Mouse (Mus musculus): ENCODE results near the gene Mrps35.
A peak's percentile ranks its signal among the peaks of the same experiment; 100 is the strongest.

The Mrps35 gene

GRCm38 (mm10) chr6:147042291-147043290 lies at the start of gene Mrps35:
Gene Mrps35, plus strand, starts transcription at chr6:147042764.
- peak; percentile 84 for DNase-seq (ENCODE audit: low spot score)

DNA sequence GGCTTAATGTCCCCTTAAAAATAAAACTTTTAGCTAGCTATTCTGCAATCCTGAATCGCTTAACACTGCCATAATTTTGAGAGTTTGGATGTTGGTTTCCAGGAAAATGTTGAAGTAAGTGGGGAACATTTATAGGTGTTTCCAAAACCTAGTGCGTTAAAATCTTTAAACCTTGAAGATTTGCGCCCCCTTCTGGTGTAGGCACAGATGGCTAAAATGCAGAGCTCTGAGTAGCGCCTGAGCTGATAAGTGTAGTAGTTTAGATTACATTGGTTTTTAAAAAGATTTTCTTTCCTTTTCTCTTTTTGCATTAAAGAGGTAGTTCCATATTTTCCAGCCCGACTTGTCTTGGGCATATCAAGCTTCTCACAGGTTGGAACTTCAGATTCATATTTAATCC lies 48.3 kb upstream of the Mrps35 start:
- peak; percentile 41 for DNase-seq (ENCODE audit: low spot score)

GRCm38 (mm10) chr6:146995391-146995790 lies 47.2 kb upstream of the Mrps35 start:
- DNase-seq (ENCODE audit: low spot score) = no peak

- DNase-seq (ENCODE audit: low spot score) = no peak
Observed at GRCm38 (mm10) chr6:146995878-146996277, 46.7 kb upstream of the Mrps35 start.

- no peak for DNase-seq (ENCODE audit: low spot score)
Observed at GRCm38 (mm10) chr6:146997006-146997405, 45.6 kb upstream of the Mrps35 start.

DNA sequence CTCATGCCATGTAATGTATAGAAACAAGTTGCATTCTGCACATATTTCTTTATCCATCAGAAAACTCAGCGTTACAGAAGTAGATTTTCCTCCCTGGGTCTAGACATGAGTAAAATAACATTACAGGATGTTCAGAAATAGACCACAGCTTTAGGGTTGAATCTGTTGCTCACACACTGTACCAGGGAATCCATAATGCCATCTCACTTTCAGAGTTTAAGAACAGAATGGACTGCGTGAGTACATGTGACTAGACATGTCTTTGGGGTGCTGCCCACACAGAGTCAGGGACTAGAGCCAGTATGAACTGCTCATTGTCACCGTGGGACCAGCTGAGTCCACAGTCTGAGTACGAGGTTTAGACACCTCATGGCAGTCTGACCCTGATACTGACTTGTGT lies 43.9 kb upstream of the Mrps35 start:
- DNase-seq (ENCODE audit: low spot score) = no peak

GRCm38 (mm10) chr6:146999302-146999701 lies 43.3 kb upstream of the Mrps35 start:
- no peak for DNase-seq (ENCODE audit: low spot score)

GRCm38 (mm10) chr6:146999755-147000154 lies 42.8 kb upstream of the Mrps35 start:
- no peak for DNase-seq (ENCODE audit: low spot score)

GRCm38 (mm10) chr6:147008148-147008547 lies 34.4 kb upstream of the Mrps35 start:
- peak; percentile 47 for DNase-seq (ENCODE audit: low spot score)

DNA sequence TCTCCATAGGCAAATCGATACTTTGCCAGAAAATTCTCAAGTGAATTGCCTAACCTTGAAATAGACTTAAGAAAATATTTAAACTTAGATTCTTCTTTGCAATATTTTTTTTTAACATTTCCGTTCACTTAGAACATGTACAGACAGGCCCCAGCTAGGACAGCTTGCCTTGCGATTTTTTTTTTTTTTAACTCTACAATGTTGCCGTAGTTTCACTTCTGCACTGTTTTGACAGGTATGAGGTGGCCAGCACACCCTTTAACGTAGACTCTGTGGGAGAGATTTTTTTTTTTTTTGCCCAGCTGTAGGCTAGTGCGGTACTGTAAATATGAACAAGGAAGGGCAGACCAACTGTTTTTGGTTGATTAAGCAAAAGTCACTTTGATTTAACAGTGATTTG lies 32.2 kb upstream of the Mrps35 start:
- DNase-seq (ENCODE audit: low spot score) = no peak

GRCm38 (mm10) chr6:147010811-147011520 lies 31.6 kb upstream of the Mrps35 start:
- no peak for DNase-seq (ENCODE audit: low spot score)

DNA sequence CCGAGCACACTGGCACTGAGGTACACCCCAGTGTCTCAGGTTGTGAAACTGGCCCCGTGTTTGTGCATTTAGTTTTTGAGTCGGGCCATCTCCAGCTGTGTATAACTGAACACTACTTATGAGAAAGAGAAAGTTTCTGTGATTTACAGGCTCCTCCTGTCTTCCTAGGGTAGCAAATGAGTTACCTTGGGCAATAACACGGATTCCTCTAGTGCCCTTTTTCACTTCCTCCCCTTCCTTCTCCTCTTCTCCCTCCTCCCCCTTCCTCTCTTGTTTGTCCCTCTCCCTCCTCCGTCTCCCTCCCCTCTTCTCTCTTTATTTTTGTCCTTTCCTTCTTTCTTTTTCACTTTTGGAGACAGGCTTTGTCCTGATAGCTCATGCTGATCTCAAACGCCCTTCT lies 31.0 kb upstream of the Mrps35 start:
- DNase-seq (ENCODE audit: low spot score) = no peak

GRCm38 (mm10) chr6:147011977-147012376 lies 30.6 kb upstream of the Mrps35 start:
- no peak for DNase-seq (ENCODE audit: low spot score)

- DNase-seq (ENCODE audit: low spot score) = no peak
Observed at GRCm38 (mm10) chr6:147013546-147013945, 29.0 kb upstream of the Mrps35 start.

DNA sequence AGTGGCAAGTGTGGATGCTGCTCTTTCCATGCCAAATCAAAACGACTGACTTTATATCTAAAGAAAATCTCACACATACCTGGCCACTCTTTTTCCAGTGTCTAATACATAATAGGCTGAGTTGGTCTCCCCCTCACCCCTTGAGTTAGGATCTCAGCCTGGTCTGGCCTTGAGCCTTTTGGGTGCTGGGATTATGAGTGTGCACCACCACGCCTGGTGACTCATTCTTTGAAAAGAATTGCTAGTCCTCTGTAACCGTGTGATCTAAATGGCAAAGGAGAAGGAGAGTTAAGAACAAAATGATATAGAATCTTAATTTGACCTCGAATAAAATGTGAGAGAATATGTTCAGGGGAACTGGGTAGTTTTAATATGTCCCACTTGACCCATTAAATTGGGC lies 24.7 kb upstream of the Mrps35 start:
- DNase-seq (ENCODE audit: low spot score) = no peak

DNA sequence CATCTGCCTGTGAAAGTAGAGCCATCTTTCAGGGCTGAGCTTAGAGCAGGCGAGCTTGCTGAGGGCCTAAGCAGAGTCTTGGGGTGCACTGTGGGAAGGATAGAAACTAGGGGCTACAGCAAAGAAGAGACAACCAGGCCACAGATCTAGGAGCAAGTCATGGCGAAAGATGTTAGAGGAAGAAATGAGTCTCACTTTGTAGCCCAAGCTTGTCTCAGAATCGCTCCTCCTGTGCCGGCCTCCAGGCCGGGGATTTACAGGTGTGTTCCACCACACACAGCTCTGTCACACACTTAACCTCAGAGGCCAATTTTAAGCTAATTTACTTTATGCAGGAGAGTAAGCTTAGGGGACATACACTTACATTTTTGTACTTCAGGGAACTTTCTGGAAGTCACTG lies 24.2 kb upstream of the Mrps35 start:
- no peak for DNase-seq (ENCODE audit: low spot score)

- no peak for DNase-seq (ENCODE audit: low spot score)
Observed at GRCm38 (mm10) chr6:147021181-147021580, 21.4 kb upstream of the Mrps35 start.

GRCm38 (mm10) chr6:147022375-147023132 lies 20.0 kb upstream of the Mrps35 start:
- DNase-seq (ENCODE audit: low spot score) = no peak

- no peak for DNase-seq (ENCODE audit: low spot score)
Observed at GRCm38 (mm10) chr6:147023133-147023395, 19.5 kb upstream of the Mrps35 start.

DNA sequence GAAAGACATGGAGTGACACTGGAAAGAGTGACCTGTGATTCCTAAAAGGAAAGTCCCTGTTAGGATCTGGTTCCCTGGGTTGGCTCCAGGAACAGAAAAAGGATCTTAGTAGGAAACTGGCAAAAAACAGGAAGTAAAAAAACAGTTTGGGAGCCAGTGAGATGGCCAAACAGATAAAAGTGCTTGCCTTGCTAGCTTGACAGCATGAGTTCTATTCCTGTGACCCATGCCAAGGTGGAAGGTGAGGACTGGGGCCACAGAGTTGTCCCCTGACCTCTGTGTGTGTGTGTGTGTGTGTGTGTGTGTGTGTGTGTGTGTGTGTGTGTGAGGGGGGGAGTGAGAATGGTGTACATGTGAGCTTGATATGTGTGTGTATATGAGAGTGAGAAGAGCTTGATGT lies 19.0 kb upstream of the Mrps35 start:
- no peak for DNase-seq (ENCODE audit: low spot score)

DNA sequence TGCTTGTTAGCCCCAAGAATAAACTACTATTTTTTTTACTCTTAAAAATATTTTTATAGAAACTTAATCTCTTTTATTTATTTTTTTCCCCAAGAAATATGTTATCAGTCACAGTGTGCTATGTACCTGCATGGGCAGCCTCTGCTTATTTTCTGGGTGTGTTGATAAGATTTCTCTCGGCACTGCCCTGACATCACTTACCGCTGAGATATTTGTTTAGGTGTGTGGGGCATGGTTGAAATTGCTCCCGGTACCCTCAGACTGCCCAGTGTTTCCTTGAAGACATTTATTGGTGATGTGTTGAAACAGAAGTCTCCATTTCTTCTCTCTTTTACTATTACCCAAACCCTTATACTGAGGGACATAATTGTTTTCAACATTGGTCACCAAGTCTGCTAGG lies 17.8 kb upstream of the Mrps35 start:
- no peak for DNase-seq (ENCODE audit: low spot score)

DNA sequence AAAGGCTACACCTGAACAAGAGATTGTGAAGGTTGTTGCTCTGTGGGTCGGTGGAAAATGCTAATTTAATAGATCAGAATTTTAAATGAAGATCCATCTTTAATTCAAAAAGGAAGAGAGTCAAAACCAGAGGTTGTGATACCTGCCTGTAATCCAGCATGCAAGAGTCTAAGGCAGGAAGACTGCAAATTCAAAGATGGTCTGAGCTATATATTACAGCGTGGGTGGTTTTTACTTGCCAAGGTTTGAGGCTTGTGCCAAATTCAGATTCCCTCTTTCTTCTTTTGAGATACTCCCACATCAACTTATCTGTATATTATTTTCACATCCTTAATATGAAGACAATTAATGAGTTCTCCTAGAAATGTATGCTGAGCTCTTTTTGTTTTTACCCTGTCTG lies 14.2 kb upstream of the Mrps35 start:
- DNase-seq (ENCODE audit: low spot score) = no peak

- DNase-seq (ENCODE audit: low spot score) = no peak
Observed at GRCm38 (mm10) chr6:147029591-147029990, 13.0 kb upstream of the Mrps35 start.
